Mouse (Mus musculus) v-Abl transformed pro-B cells (cell line): Measurements from ENCODE around the gene 1700018G05Rik.
"Not testable (repeated sequence)": the region's sequence is repeated elsewhere in the genome, so short reads cannot be mapped to it uniquely, and the experiment has no call there.

ENCODE experiments used
- in situ Hi-C, 2 experiments: fragments of 400-800 bp; cut with MboI; formaldehyde crosslinking; loops; one replicate each; pipeline ENCODE4 v1.15.1; 2025; ENCODE audit not compliant: unreplicated experiment in 2 of 2

The 1700018G05Rik gene

GRCm38 (mm10) chrX:102928072-102928471 lies at the start of gene 1700018G05Rik:
Gene 1700018G05Rik, plus strand, starts transcription at chrX:102928372.
- in situ Hi-C loops = not testable (repeated sequence)

- in situ Hi-C loops = loop anchor here in 1 of 2 experiments (25.0 kb wide), 1 partner anchor 696 kb away; no protein-coding TSS in a partner anchor
These were observed 19.6 kb upstream of the 1700018G05Rik start, which contains the start of the genes Dmrtc1a and 1700011M02Rik for GRCm38 (mm10) chrX:102908587-102908986. Gene Dmrtc1a, minus strand, starts transcription at chrX:102908687. Gene 1700011M02Rik, plus strand, starts transcription at chrX:102908905.

- in situ Hi-C loops = loop anchor here in 1 of 2 experiments (25.0 kb wide), 1 partner anchor 703 kb away; no protein-coding TSS in a partner anchor
These were observed 13.3 kb upstream of the 1700018G05Rik start for GRCm38 (mm10) chrX:102914823-102915222.

GRCm38 (mm10) chrX:102926707-102927106 lies 1.5 kb upstream of the 1700018G05Rik start:
- in situ Hi-C loops = not testable (repeated sequence)

GRCm38 (mm10) chrX:102932992-102933570 lies 4.9 kb downstream of the 1700018G05Rik start:
- in situ Hi-C loops = no loop called here

- in situ Hi-C loops = no loop called here
These were observed 5.6 kb downstream of the 1700018G05Rik start for GRCm38 (mm10) chrX:102933571-102934394.

- in situ Hi-C loops = no loop called here
These were observed 6.2 kb downstream of the 1700018G05Rik start for GRCm38 (mm10) chrX:102934395-102934764.

GRCm38 (mm10) chrX:102936743-102937142 lies 8.6 kb downstream of the 1700018G05Rik start:
- in situ Hi-C loops = no loop called here

GRCm38 (mm10) chrX:102950136-102950535 lies 22.0 kb downstream of the 1700018G05Rik start:
- in situ Hi-C loops = loop anchor here in 1 of 2 experiments (25.0 kb wide), 1 partner anchor 487 kb away; no protein-coding TSS in a partner anchor

- in situ Hi-C loops = loop anchor here in 1 of 2 experiments (25.0 kb wide), 1 partner anchor 478 kb away; no protein-coding TSS in a partner anchor
These were observed 30.7 kb downstream of the 1700018G05Rik start for GRCm38 (mm10) chrX:102958917-102959316.

- in situ Hi-C loops = loop anchor here in 1 of 2 experiments (25.0 kb wide), 1 partner anchor 477 kb away; no protein-coding TSS in a partner anchor
These were observed 32.4 kb downstream of the 1700018G05Rik start for GRCm38 (mm10) chrX:102960581-102960980.
